Mouse (Mus musculus): Measurements from ENCODE around the gene 4930539E08Rik. TPM values are rescaled to one million over a fixed set of nuclear protein-coding genes. Genes with fewer than 3 reads are reported as not detected.
A peak's percentile ranks its signal among the peaks of the same experiment; 100 is the strongest.

Gene 4930539E08Rik
- polyA plus RNA-seq, 2 experiments, result 0.18 to 0.35 TPM

DNA sequence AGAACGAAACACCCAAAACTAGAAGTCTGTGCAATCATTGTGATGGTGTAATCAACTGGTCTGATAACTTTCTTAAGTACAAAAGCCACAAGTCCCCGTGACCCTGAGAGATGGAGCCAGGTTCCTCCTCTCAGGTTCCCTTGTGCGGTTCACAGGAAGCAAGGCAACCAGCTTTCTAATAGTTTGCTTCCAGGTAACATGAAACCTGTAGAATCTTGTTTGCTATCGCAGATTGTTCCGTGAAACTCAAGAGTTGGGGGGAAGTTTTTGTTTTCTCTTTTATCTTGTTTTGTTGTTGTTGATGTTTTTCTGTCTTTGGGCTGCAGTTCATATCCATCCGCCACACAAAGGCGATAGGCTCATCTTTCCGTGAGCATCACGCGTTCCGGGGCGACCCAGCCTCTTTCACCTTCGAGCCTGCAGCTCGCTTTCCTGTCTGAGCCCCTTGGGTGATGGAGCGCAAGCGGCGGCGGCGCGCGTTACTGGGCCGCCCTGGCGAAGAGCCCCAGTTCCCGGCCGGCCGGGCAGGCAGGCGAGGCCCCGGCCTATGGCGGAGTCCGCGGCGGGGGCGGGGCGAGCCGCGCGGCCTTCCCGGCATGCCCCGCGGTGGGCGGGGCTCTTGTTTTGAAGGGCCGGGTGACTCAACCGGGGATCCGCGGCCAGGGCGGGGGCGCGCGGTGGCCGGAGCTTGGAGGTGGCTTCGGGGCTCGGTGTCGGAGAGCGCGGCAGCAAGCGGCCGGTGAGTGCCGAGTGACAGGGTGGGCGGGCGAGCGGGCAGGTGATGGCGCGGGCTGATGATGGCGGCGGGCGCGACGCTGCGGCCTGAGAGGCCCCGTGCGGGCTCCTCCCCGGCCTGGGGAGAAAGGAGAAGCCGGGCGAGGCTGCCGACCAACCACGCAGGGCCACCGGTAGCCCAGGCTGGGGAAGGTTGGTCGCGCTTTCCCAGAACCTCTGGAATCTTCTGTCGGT lies 37.0 kb upstream of the 4930539E08Rik start, which contains the start of gene Kctd20:
Gene Kctd20, plus strand, starts transcription at position 120 of the 969 bp plus-strand sequence.
- peak; percentile 98 for TF ChIP-seq POLR2A (IDR thresholded peaks at IDR 0.05; ENCODE audit: borderline replicate concordance, extremely low read depth, insufficient read depth, insufficient read length)
- whole genome bisulfite sequencing, result 2% methylated on average over 50 of the region's 80 CpGs
- peak; percentile 88 for DNase-seq (ENCODE audit: low spot score)

DNA sequence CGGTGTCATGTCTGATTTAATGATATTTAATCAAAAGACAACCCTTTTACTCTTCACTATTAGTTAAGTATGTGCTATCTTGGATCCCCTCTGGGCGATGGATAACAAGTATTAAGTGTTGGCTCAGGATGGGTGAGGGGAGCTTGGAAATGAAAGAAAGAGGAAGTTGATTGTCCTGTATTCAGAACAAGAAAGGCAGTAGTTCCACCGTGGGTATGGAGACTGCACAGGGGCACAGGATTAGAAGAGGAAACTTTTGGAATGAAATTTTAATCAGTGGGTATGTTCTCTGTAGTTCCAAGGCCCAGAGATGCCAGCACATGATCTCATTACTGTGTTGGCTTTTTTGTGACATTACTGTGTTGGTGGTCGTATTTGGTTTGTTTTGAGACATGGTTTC lies 35.6 kb upstream of the 4930539E08Rik start:
- no peak for ATAC-seq (ENCODE audit: low FRiP score, low read depth)
- Histone ChIP-seq H3K4me2 (replicated peaks; ENCODE audit: low read depth, low read length, severe bottlenecking) (no peak overlapping the region), H3K27me3 (ENCODE audit: control insufficient read depth, insufficient read depth, low read length) (no peaks in the 10 kb centered on the region), H3K9ac (ENCODE audit: low read depth, low read length, severe bottlenecking) (no peak overlapping the region), H3K27ac (replicated peaks; ENCODE audit: low read depth, low read length) (no peak overlapping the region), H3K4me3 (replicated peaks; ENCODE audit: low read length) (no peak overlapping the region), H3K4me1 (ENCODE audit: control insufficient read depth, insufficient read depth, low read length) (peaks cover 15% of the 10 kb centered on the region), H3K9me3 (ENCODE audit: control insufficient read depth, low read length) (peaks cover 5% of the 10 kb centered on the region; the same call in 1 of the 2 replicates), H3K36me3 (ENCODE audit: control insufficient read depth, insufficient read depth, low read length) (no peaks in the 10 kb centered on the region)
- WGBS, result 82% methylated on average over 4 of the region's 4 CpGs
- no peak for DNase-seq (ENCODE audit: low spot score)
- TF ChIP-seq POLR2A (IDR thresholded peaks at IDR 0.05; ENCODE audit: borderline replicate concordance, extremely low read depth, insufficient read depth, insufficient read length), result no peak

More for the DNA sequence above, 37.0 kb upstream of the 4930539E08Rik start, which contains the start of gene Kctd20:
- peaks cover 5% of the 10 kb centered on the region; the same call in 1 of the 2 replicates for H3K9me3 ChIP-seq (ENCODE audit: control insufficient read depth, low read length)
- no peaks in the 10 kb centered on the region for H3K27me3 ChIP-seq (ENCODE audit: control insufficient read depth, insufficient read depth, low read length)
- H3K36me3 ChIP-seq (ENCODE audit: control insufficient read depth, insufficient read depth, low read length), result no peaks in the 10 kb centered on the region; the same call in 1 of the 2 replicates
- H3K9ac ChIP-seq (ENCODE audit: low read depth, low read length, severe bottlenecking), result peak within 1 kb of the TSS; percentile 91
- peak within 1 kb of the TSS; percentile 94 for H3K27ac ChIP-seq (replicated peaks; ENCODE audit: low read depth, low read length)
- ATAC-seq (ENCODE audit: low FRiP score, low read depth), result peak; percentile 93
- H3K4me2 ChIP-seq (replicated peaks; ENCODE audit: low read depth, low read length, severe bottlenecking), result peak within 1 kb of the TSS; percentile 84
- H3K4me3 ChIP-seq (replicated peaks; ENCODE audit: low read length), result peak within 1 kb of the TSS; percentile 78
- H3K4me1 ChIP-seq (ENCODE audit: control insufficient read depth, insufficient read depth, low read length), result peaks cover 15% of the 10 kb centered on the region

DNA sequence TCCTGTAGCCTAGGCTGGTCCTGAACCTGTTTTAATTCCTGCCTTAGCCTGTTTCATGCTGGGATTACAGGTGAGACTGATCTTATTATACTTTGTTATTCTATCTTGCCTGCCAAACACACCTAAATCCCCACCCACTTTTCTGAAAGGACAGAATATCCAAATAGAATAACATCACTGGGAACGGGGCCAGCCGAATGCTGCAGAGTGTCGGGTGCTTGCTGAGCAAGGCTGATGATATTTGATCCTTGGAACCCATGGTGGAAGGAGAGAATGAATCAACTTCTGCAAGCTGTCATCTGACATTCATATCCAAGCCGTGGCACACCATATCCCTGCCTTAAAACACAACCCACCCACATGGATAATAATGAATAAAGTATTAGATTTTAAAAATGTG lies 33.5 kb upstream of the 4930539E08Rik start:
- peaks cover 11% of the 10 kb centered on the region for H3K4me1 ChIP-seq (ENCODE audit: control insufficient read depth, insufficient read depth, low read length)
- no peaks in the 10 kb centered on the region for H3K27me3 ChIP-seq (ENCODE audit: control insufficient read depth, insufficient read depth, low read length)
- H3K27ac ChIP-seq (replicated peaks; ENCODE audit: low read depth, low read length), result no peak overlapping the region
- WGBS, result 70% methylated on average over 4 of the region's 4 CpGs
- no peak overlapping the region for H3K9ac ChIP-seq (ENCODE audit: low read depth, low read length, severe bottlenecking)
- DNase-seq (ENCODE audit: low spot score), result no peak
- TF ChIP-seq POLR2A (IDR thresholded peaks at IDR 0.05; ENCODE audit: borderline replicate concordance, extremely low read depth, insufficient read depth, insufficient read length), result no peak
- H3K4me2 ChIP-seq (replicated peaks; ENCODE audit: low read depth, low read length, severe bottlenecking), result no peak overlapping the region
- H3K9me3 ChIP-seq (ENCODE audit: control insufficient read depth, low read length), result peaks cover 5% of the 10 kb centered on the region; the same call in 1 of the 2 replicates
- no peaks in the 10 kb centered on the region for H3K36me3 ChIP-seq (ENCODE audit: control insufficient read depth, insufficient read depth, low read length)
- no peak overlapping the region for H3K4me3 ChIP-seq (replicated peaks; ENCODE audit: low read length)
- no peak for ATAC-seq (ENCODE audit: low FRiP score, low read depth)

DNA sequence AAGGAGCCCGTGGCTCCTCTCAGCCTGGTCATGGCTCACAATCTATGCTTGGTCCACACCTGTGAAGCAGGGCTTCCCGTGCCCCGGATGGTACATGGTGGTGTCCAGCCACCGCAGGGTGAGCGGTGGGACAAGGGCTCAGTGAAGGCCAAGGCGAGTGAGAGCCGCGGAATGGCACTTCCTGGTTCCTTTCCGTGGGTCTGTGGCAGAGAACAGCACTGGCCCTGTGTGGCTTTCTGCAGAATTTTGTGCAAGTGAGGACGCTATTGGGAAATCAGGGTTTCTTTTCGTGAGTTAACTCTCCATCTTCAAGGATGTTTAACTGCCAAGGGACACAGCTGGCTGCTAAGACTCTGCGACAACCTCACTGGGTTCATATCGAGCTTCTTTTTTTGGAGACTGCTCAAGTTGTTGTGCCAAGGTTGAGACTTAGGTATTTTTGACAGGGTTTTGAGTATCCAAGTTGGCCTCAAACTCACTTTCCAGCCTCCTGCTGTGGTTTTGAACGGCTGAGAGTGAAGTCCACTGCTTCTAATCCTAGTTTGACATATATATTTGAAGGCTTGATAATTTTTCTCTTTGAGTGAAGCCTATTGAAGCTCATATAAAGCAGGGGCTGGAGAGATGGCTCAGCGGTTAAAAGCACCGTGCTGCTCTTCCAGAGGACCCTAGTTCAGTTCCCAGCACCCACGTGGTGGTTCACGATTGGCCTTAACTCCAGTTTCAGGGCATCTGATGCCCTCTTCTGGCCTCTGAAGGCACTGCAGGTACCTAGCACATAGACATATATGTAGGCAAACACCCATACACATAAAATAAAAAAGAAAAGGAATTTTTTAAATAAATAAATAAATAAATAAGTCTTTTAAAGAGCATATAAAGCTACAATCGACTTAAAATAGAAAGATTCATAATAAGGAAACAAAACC lies 32.2 kb upstream of the 4930539E08Rik start:
- ATAC-seq (ENCODE audit: low FRiP score, low read depth) (no peak), DNase-seq (ENCODE audit: low spot score) (no peak)
- H3K36me3 ChIP-seq (ENCODE audit: control insufficient read depth, insufficient read depth, low read length), result no peaks in the 10 kb centered on the region
- H3K27ac ChIP-seq (replicated peaks; ENCODE audit: low read depth, low read length), result no peak overlapping the region
- H3K4me2 ChIP-seq (replicated peaks; ENCODE audit: low read depth, low read length, severe bottlenecking), result no peak overlapping the region
- H3K9ac ChIP-seq (ENCODE audit: low read depth, low read length, severe bottlenecking), result no peak overlapping the region
- 92% methylated on average over 19 of the region's 19 CpGs for WGBS
- TF ChIP-seq POLR2A (IDR thresholded peaks at IDR 0.05; ENCODE audit: borderline replicate concordance, extremely low read depth, insufficient read depth, insufficient read length), result no peak
- H3K27me3 ChIP-seq (ENCODE audit: control insufficient read depth, insufficient read depth, low read length), result no peaks in the 10 kb centered on the region
- H3K4me3 ChIP-seq (replicated peaks; ENCODE audit: low read length), result no peak overlapping the region
- peaks cover 5% of the 10 kb centered on the region for H3K4me1 ChIP-seq (ENCODE audit: control insufficient read depth, insufficient read depth, low read length)
- H3K9me3 ChIP-seq (ENCODE audit: control insufficient read depth, low read length), result peaks cover 5% of the 10 kb centered on the region; the same call in 1 of the 2 replicates

DNA sequence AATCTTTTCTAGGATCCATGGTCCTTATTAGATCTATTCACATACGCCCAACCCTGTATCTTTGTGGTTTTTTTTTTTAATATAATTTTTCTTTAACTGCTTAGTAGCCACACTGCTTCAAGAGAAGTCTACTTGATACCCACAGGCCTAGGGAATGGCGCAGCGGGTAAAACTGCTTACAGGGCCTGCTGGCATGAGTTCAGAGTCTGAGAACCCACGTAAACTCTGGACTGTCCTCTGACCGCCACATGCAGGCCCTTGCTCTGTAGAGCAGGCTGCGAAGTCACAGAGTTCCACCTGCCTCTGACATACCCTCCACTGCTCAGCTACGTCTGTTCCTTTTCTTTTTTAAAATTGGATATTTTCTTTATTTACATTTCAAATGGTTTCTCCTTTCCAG lies 29.4 kb upstream of the 4930539E08Rik start:
- H3K9ac ChIP-seq (ENCODE audit: low read depth, low read length, severe bottlenecking), result no peak overlapping the region
- no peaks in the 10 kb centered on the region for H3K4me1 ChIP-seq (ENCODE audit: control insufficient read depth, insufficient read depth, low read length)
- TF ChIP-seq POLR2A (IDR thresholded peaks at IDR 0.05; ENCODE audit: borderline replicate concordance, extremely low read depth, insufficient read depth, insufficient read length), result no peak
- ATAC-seq (ENCODE audit: low FRiP score, low read depth) (no peak), DNase-seq (ENCODE audit: low spot score) (no peak)
- no peaks in the 10 kb centered on the region for H3K36me3 ChIP-seq (ENCODE audit: control insufficient read depth, insufficient read depth, low read length)
- 91% methylated on average over 7 of the region's 7 CpGs for WGBS
- H3K4me3 ChIP-seq (replicated peaks; ENCODE audit: low read length), result no peak overlapping the region
- no peak overlapping the region for H3K4me2 ChIP-seq (replicated peaks; ENCODE audit: low read depth, low read length, severe bottlenecking)
- H3K27ac ChIP-seq (replicated peaks; ENCODE audit: low read depth, low read length), result no peak overlapping the region
- peaks cover 5% of the 10 kb centered on the region; the same call in 1 of the 2 replicates for H3K9me3 ChIP-seq (ENCODE audit: control insufficient read depth, low read length)
- no peaks in the 10 kb centered on the region for H3K27me3 ChIP-seq (ENCODE audit: control insufficient read depth, insufficient read depth, low read length)

All from limb, embryonic 14.5 days (tissue).